Mouse (Mus musculus) heart, embryonic 12.5 days (tissue): Measurements from ENCODE around the gene Crocc. TPM values are rescaled to one million over a fixed set of nuclear protein-coding genes. Genes with fewer than 3 reads are reported as not detected.

Experiments used
- polyA plus RNA-seq: library from polyadenylated mRNA; unstranded; fragments of >200 nt; fragmentation: Nextera tagmentation; extraction: Ambion mirVana; gene quantifications from 2 replicates; pipeline ENCODE4 v1.2.1, GENCODE M21; 2016

Crocc gene
- polyA plus RNA-seq, 1 experiment from 2014 or later, result 6.3 TPM

Other genes with a start within 250 kb of the Crocc start
- gene Padi3, start 249.9 kb downstream of the Crocc start, polyA plus RNA-seq, result 0.45 and 0.50 TPM in 2 replicates
- 0.10 and 0.28 TPM in 2 replicates for gene Padi1, start 214.8 kb downstream of the Crocc start, polyA plus RNA-seq
- 3.3 and 4.1 TPM in 2 replicates for gene Padi2, start 154.2 kb downstream of the Crocc start, polyA plus RNA-seq
- gene Sdhb, start 99.3 kb downstream of the Crocc start, polyA plus RNA-seq, result 746 and 756 TPM in 2 replicates
- 33.1 and 35.6 TPM in 2 replicates for gene Atp13a2, start 73.7 kb downstream of the Crocc start, polyA plus RNA-seq
- 245 and 246 TPM in 2 replicates for gene Mfap2, start 50.1 kb downstream of the Crocc start, polyA plus RNA-seq
- 43.2 and 44.3 TPM in 2 replicates for gene Necap2, start 17.8 kb upstream of the Crocc start, polyA plus RNA-seq
- not detected in 2 replicates for gene Spata21, start 27.8 kb upstream of the Crocc start, polyA plus RNA-seq
- gene Szrd1, start 79.2 kb upstream of the Crocc start, polyA plus RNA-seq, result 32.9 and 33.4 TPM in 2 replicates
- 18.2 and 20.0 TPM in 2 replicates for gene Fbxo42, start 87.4 kb upstream of the Crocc start, polyA plus RNA-seq
- 2.0 and 2.3 TPM in 2 replicates for gene Rsg1, start 153.4 kb upstream of the Crocc start, polyA plus RNA-seq
- gene Arhgef19, start 178.9 kb upstream of the Crocc start, polyA plus RNA-seq, result 2.6 and 3.1 TPM in 2 replicates
- gene Epha2, start 240.7 kb upstream of the Crocc start, polyA plus RNA-seq, result 5.3 and 6.1 TPM in 2 replicates